Mouse (Mus musculus): ENCODE measurements around the gene Ntsr2.

GRCm38 (mm10) chr12:16694783-16695182 is 41.6 kb downstream of the Ntsr2 start:
- TF ChIP-seq POLR2A (IDR thresholded peaks at IDR 0.05; ENCODE audit: borderline replicate concordance, low read depth, low read length) (no peak), CTCF (IDR thresholded peaks at IDR 0.05; ENCODE audit: low read depth, low read length) (no peak)

Measured in bone marrow macrophage, adult 2 months (primary cell).